Mouse (Mus musculus): ENCODE measurements at regions not wholly inside any gene's neighbourhood (a gene's known extent, or its start where the extent isn't known, plus 50 kb on each side); places are given as distances from the start of the nearest gene placed in this dataset.

DNA sequence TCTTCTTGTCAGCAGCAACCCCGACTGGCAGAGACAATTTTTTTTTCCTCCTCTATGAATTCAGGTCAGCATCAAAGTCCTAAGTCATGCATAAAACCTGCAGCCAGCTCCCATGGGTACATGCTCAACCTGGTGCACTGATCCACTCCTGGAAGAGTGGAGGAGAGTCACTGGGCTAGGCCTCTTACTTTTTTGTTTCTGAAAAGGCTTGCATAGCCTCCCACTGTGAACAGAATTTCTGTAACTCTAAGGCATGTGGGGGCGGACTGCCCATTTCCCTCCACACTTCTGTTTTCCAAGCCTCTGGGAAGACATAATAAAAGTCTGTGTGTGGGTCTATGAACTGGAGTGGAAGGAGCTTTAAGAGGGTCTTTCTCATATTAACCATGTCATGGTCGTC, 218.8 kb downstream of the Gpat3 start:
- no peak for TF ChIP-seq USF2 (IDR thresholded peaks at IDR 0.05; ENCODE audit: borderline replicate concordance in 1 of 2, insufficient read depth in 1 of 2, low read depth in 1 of 2, low read length in 2 of 2)
- no peak for TF ChIP-seq USF1 (IDR thresholded peaks at IDR 0.05; ENCODE audit: low read depth, low read length)
- no peak for TF ChIP-seq ETS1 (IDR thresholded peaks at IDR 0.05; ENCODE audit: low read depth, low read length)
- no peak for TF ChIP-seq E2F4 (IDR thresholded peaks at IDR 0.05; ENCODE audit: borderline replicate concordance, low read depth, low read length)
- TF ChIP-seq POLR2AphosphoS5 (IDR thresholded peaks at IDR 0.05; ENCODE audit: borderline replicate concordance, low read depth, low read length): no peak
- no peak for TF ChIP-seq NELFE (IDR thresholded peaks at IDR 0.05; ENCODE audit: low read depth, low read length)
- no peak for TF ChIP-seq POLR2AphosphoS2 (IDR thresholded peaks at IDR 0.05; ENCODE audit: low read length)
